Mouse (Mus musculus) adrenal gland, postnatal 14 days (tissue): ENCODE results near the gene Gdf2. TPM values are rescaled to one million over a fixed set of nuclear protein-coding genes. Genes with fewer than 3 reads are reported as not detected.

Source experiments
- DNase-seq: peaks from one replicate; pipeline ENCODE4 v3.0.0; 2021; ENCODE audit warnings: mixed read lengths
- total RNA-seq: library from RNA; stranded (reverse); gene quantifications from 2 replicates; pipeline ENCODE4 v1.2.3, GENCODE M21; 2021

Gene Gdf2
- total RNA-seq, 1 experiment from 2014 or later = 3.1 TPM

GRCm38 (mm10) chr14:33958186-33958585 is 17.3 kb downstream of the Gdf2 start:
- no peak for DNase-seq

GRCm38 (mm10) chr14:33958841-33959240 is 18.0 kb downstream of the Gdf2 start:
- DNase-seq = no peak

DNA sequence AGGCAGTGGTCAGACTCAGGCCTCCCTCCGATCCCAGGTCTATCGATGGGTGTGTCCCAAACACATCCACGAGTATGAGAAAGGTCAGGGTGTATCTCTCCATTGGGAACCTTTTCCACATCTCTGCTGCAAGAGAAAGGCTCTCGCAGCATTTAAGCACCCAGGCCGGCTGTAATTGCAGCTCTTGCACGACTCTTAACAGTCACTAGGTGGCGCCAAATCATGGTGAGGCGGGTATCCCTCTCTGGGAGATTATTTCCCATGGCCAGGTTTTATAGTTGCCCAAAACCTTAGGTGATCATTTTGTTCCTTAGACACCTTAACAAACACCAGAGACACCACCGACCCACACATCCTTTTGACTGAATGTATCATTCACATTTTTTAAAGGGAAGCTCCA is 18.5 kb downstream of the Gdf2 start:
- DNase-seq = peak; percentile 77

DNA sequence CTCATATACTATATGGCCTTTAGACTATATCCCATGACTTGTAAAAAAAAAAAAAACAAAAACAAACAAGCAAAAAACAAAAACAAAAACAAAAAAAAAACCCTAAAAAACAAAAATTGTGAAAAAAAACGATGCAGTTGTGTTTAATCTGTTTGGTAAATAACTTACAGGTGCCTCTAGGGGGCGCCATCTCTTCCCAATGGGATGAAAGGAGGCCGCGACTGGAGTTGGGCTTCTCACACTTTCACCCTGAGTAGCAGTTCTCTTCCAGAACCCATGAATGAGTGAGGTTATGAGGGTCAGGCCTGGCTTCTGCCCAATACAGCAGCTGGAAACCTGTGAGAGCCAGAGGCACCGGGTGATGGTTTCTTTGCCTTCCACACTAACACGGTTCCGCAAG is 24.8 kb downstream of the Gdf2 start:
- no peak for DNase-seq

- no peak for DNase-seq
Observed at GRCm38 (mm10) chr14:33972679-33973078, 31.8 kb downstream of the Gdf2 start.

- DNase-seq = no peak
Observed at GRCm38 (mm10) chr14:33974752-33975151, 33.9 kb downstream of the Gdf2 start.

- no peak for DNase-seq
Observed at GRCm38 (mm10) chr14:33977748-33978147, 36.9 kb downstream of the Gdf2 start.

DNA sequence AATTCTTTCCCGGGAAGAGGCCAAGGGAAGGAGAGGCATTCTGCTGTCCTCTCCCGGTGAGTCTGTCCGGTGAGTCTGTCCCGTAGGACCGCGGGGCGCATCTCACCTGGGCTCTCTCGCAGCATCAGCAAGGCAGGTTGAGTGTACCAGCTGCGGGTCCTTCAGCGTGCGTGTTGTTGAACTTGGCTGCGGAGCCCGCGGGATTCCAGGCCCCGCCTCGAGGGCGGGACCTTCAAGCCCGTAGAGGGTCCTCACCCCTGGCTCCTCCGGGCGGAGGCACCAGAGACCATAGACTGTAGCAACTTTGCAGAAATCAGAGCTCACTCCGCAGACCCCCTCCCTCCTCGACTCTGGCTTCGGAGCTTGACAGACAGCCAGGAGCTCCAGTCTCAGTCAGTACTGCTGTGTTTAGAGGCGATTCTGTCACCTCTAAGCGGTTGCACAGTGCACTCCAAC is 37.8 kb downstream of the Gdf2 start, which contains the start of gene Zfp488:
Gene Zfp488, minus strand, starts transcription at position 161 of the 456 bp plus-strand sequence.
- no peak for DNase-seq

- no peak for DNase-seq
Observed at GRCm38 (mm10) chr14:33989201-33989600, 48.4 kb downstream of the Gdf2 start.

DNA sequence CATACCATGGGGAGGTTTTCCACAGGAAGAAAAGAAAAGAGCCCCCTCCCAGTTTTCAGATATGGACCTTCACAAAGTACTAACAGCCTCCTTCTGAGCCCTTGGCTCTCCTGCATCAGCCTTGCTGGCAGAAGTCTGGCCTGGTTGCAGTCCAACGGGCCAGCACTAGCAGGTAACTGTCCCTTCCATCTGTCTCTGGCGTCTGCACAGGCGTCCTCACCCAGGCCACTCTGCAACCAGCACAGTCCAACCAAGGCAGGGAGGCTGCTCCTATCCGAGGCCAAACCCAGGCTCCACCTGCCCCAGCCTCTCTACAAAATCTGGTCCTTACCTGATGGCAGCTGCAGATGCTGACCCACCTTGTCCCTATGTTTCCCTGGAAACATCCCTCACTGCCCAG is 51.1 kb downstream of the Gdf2 start:
- no peak for DNase-seq

- DNase-seq = no peak
Observed at GRCm38 (mm10) chr14:33993051-33993450, 52.2 kb downstream of the Gdf2 start.

- DNase-seq = no peak
Observed at GRCm38 (mm10) chr14:33993521-33994289, 52.9 kb downstream of the Gdf2 start.

Other genes starting within 250 kb of the Gdf2 start
- gene Gdf10, start 17.5 kb upstream of the Gdf2 start, total RNA-seq = 10.1 and 12.8 TPM in 2 replicates
- not detected in 2 replicates for gene Rbp3, start 13.0 kb downstream of the Gdf2 start, total RNA-seq
- not detected in 2 replicates for gene Zfp488, start 37.7 kb downstream of the Gdf2 start, total RNA-seq
- gene Gm30083, start 74.1 kb downstream of the Gdf2 start, total RNA-seq = not detected in 2 replicates
- not detected in 2 replicates for gene Gm5460, start 75.7 kb downstream of the Gdf2 start, total RNA-seq
- gene Antxrl, start 111.7 kb downstream of the Gdf2 start, total RNA-seq = not detected in 2 replicates
- 7.0 and 8.9 TPM in 2 replicates for gene Anxa8, start 144.9 kb downstream of the Gdf2 start, total RNA-seq
- gene A630023A22Rik, start 161.7 kb downstream of the Gdf2 start, total RNA-seq = not detected in 2 replicates
- 0.41 and 0.44 TPM in 2 replicates for gene Npy4r, start 211.4 kb downstream of the Gdf2 start, total RNA-seq